Mouse (Mus musculus) testis, postnatal 10 days (tissue): ENCODE measurements around the gene Dirc2.
A peak's percentile ranks its signal among the peaks of the same experiment; 100 is the strongest.

Experiments used
- DNase-seq: peaks from one replicate; pipeline ENCODE4 v3.0.0; 2021; ENCODE audit warnings: low spot score

The Dirc2 gene

GRCm38 (mm10) chr16:35772598-35772997, 3.4 kb upstream of the Dirc2 start:
- no peak for DNase-seq

GRCm38 (mm10) chr16:35771606-35772005, 2.5 kb upstream of the Dirc2 start:
- DNase-seq: no peak

- no peak for DNase-seq
These were observed 2.0 kb upstream of the Dirc2 start for GRCm38 (mm10) chr16:35771141-35771540.

GRCm38 (mm10) chr16:35769878-35770657, 912 bp upstream of the Dirc2 start, which contains the start of gene Hspbap1:
TSS of gene Hspbap1 (plus strand) at chr16:35770375.
- peak; percentile 97 for DNase-seq

GRCm38 (mm10) chr16:35768469-35768784, 729 bp downstream of the Dirc2 start:
- DNase-seq: no peak

- no peak for DNase-seq
These were observed 2.8 kb downstream of the Dirc2 start for GRCm38 (mm10) chr16:35766366-35766765.

- DNase-seq: no peak
These were observed 3.7 kb downstream of the Dirc2 start for GRCm38 (mm10) chr16:35765449-35765848.

- no peak for DNase-seq
These were observed 4.2 kb downstream of the Dirc2 start for GRCm38 (mm10) chr16:35764941-35765340.

- DNase-seq: no peak
These were observed 5.4 kb downstream of the Dirc2 start for GRCm38 (mm10) chr16:35763590-35764296.

GRCm38 (mm10) chr16:35759401-35759800, 9.8 kb downstream of the Dirc2 start:
- DNase-seq: no peak

GRCm38 (mm10) chr16:35756697-35757096, 12.5 kb downstream of the Dirc2 start:
- DNase-seq: no peak

GRCm38 (mm10) chr16:35755502-35756334, 13.4 kb downstream of the Dirc2 start:
- no peak for DNase-seq

- DNase-seq: no peak
These were observed 15.2 kb downstream of the Dirc2 start for GRCm38 (mm10) chr16:35753926-35754325.

- no peak for DNase-seq
These were observed 17.3 kb downstream of the Dirc2 start for GRCm38 (mm10) chr16:35751841-35752240.

GRCm38 (mm10) chr16:35749385-35749784, 19.8 kb downstream of the Dirc2 start:
- DNase-seq: no peak

- no peak for DNase-seq
These were observed 20.9 kb downstream of the Dirc2 start for GRCm38 (mm10) chr16:35748237-35748603.

GRCm38 (mm10) chr16:35747417-35748236, 21.5 kb downstream of the Dirc2 start:
- no peak for DNase-seq

- DNase-seq: no peak
These were observed 26.8 kb downstream of the Dirc2 start for GRCm38 (mm10) chr16:35742251-35742937.

GRCm38 (mm10) chr16:35741621-35742020, 27.5 kb downstream of the Dirc2 start:
- no peak for DNase-seq

GRCm38 (mm10) chr16:35740943-35741342, 28.2 kb downstream of the Dirc2 start:
- no peak for DNase-seq

- no peak for DNase-seq
These were observed 28.8 kb downstream of the Dirc2 start for GRCm38 (mm10) chr16:35740357-35740756.
